Mouse (Mus musculus) brain, embryonic 14.5 days (tissue): ENCODE measurements around the gene 4632433K11Rik.

Experiments
- CTCF ChIP-seq: fragments of 200-500 bp; IDR thresholded peaks from 2 replicates; pipeline ENCODE4 v1.5.1; 2012; ENCODE audit warnings: inconsistent platforms, mild to moderate bottlenecking, moderate library complexity, borderline replicate concordance; ENCODE audit not compliant: insufficient read depth, insufficient read length; ENCODE audit errors: extremely low read depth
- POLR2A ChIP-seq: fragments of 200-500 bp; IDR thresholded peaks from 2 replicates; pipeline ENCODE4 v1.6.1; 2012; ENCODE audit warnings: mild to moderate bottlenecking, inconsistent platforms, borderline replicate concordance; ENCODE audit not compliant: poor library complexity, insufficient read depth, insufficient read length, severe bottlenecking; ENCODE audit errors: extremely low read depth

- TF ChIP-seq POLR2A (no peak), CTCF (no peak)
Observed at GRCm38 (mm10) chr7:5083325-5084105, 49.6 kb downstream of the 4632433K11Rik start.
